22 mouse cellular contexts compared by ENCODE assay signal in the genomic region with DNA sequence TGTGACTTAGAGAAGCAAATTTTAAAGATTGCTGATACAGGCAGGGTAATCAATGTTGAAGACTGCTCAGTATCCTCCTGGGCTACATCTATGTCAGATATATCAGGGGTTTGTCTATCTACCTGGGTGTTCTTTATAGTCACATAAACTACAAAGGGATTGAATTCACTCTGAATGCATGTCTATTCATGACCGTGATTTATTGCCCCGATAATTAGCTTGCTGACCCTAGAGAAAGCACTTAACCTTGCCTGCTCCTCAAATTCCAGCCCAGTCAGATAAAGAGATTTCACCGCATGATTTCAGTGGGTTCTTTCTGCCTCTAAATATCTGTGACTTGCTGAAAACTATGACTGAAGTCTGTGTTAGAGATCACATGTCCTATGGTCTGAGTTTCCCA. TPM values are rescaled to one million over a fixed set of nuclear protein-coding genes. Genes with fewer than 3 reads are reported as not detected.
DNase-seq lines count a peak whose midpoint lies in the region; ATAC-seq lines count a peak whose summit lies in the region.
"Had no signal": no experiment of that assay in that cellular context is flagged by ENCODE, and none has a peak within 500 bp of the region (broad histone marks: within the 10 kb centered on the region; RNA-seq: fewer than 3 reads in every experiment).

No protein-coding gene starts in this region.

- peaks cover 8% of the 10 kb centered on the region; the same call in 1 of the 2 replicates for H3K4me1 ChIP-seq in kidney, embryonic 15.5 days
- H3K4me1 ChIP-seq in neural tube, embryonic 11.5 days (ENCODE audit: control insufficient read depth, insufficient read depth, low read length): no peaks in the 10 kb centered on the region
- H3K4me1 ChIP-seq in neural tube, embryonic 15.5 days: no peaks in the 10 kb centered on the region
- H3K4me1 ChIP-seq: embryonic facial prominence, embryonic 12.5 days; forebrain, embryonic 15.5 days; heart, embryonic 10.5 days had no signal

- no peak for ATAC-seq in kidney, embryonic 15.5 days (replicated peaks; ENCODE audit: low FRiP score)
- ATAC-seq in neural tube, embryonic 11.5 days (ENCODE audit: insufficient read depth, low FRiP score, low TSS enrichment): 0 out of 2 replicates have a peak, but pooled peaks have one; percentile 31
- ATAC-seq in neural tube, embryonic 15.5 days (ENCODE audit: low FRiP score): no peak
- ATAC-seq: forebrain, embryonic 15.5 days; Patski had no signal

- no peaks in the 10 kb centered on the region for H3K9me3 ChIP-seq in kidney, embryonic 15.5 days (replicated peaks)
- no peaks in the 10 kb centered on the region for H3K9me3 ChIP-seq in neural tube, embryonic 11.5 days (ENCODE audit: control insufficient read depth, low read length)
- H3K9me3 ChIP-seq in neural tube, embryonic 15.5 days (replicated peaks): no peaks in the 10 kb centered on the region
- H3K9me3 ChIP-seq: embryonic facial prominence, embryonic 12.5 days; forebrain, embryonic 15.5 days; heart, embryonic 10.5 days had no signal

- 15% methylated on average over 3 of the region's 3 CpGs for WGBS in kidney, embryonic 15.5 days
- 37% methylated on average over 3 of the region's 3 CpGs for WGBS in neural tube, embryonic 11.5 days
- 30% methylated on average over 3 of the region's 3 CpGs for WGBS in neural tube, embryonic 15.5 days

- no peaks in the 10 kb centered on the region for H3K27me3 ChIP-seq in kidney, embryonic 15.5 days
- H3K27me3 ChIP-seq in neural tube, embryonic 11.5 days (ENCODE audit: control insufficient read depth, insufficient read depth, low read length): no peaks in the 10 kb centered on the region
- no peaks in the 10 kb centered on the region for H3K27me3 ChIP-seq in neural tube, embryonic 15.5 days (replicated peaks)
- H3K27me3 ChIP-seq: CH12.LX; embryonic facial prominence, embryonic 12.5 days; forebrain, embryonic 15.5 days had no signal

- 0 out of 2 replicates have a peak overlapping the region, but pooled peaks have one; percentile 29 for H3K27ac ChIP-seq in kidney, embryonic 15.5 days
- H3K27ac ChIP-seq in neural tube, embryonic 11.5 days (ENCODE audit: low read depth, low read length): no peak overlapping the region
- no peak overlapping the region for H3K27ac ChIP-seq in neural tube, embryonic 15.5 days (replicated peaks)
- H3K27ac ChIP-seq: embryonic facial prominence, embryonic 12.5 days; forebrain, embryonic 15.5 days; heart, embryonic 10.5 days; hindbrain, embryonic 14.5 days had no signal

- H3K36me3 ChIP-seq in kidney, embryonic 15.5 days: no peaks in the 10 kb centered on the region
- no peaks in the 10 kb centered on the region for H3K36me3 ChIP-seq in neural tube, embryonic 11.5 days (ENCODE audit: control insufficient read depth, insufficient read depth, low read length)
- no peaks in the 10 kb centered on the region for H3K36me3 ChIP-seq in neural tube, embryonic 15.5 days
- H3K36me3 ChIP-seq: embryonic facial prominence, embryonic 12.5 days; forebrain, embryonic 15.5 days; heart, embryonic 10.5 days had no signal

- no peak for DNase-seq in kidney, postnatal 4 days
- DNase-seq in neural tube, embryonic 11.5 days (ENCODE audit: low spot score): no peak
- peak; percentile 50 for DNase-seq in embryo, embryonic 11 days
- DNase-seq in hindlimb bud, embryonic 11.5 days (ENCODE audit: extremely low spot score, low read depth, low spot score): peak; percentile 56
- no peak for DNase-seq in cerebellum, postnatal 25 days
- no peak for DNase-seq in T-cell, adult 2 months (ENCODE audit: low spot score)
- DNase-seq: adrenal gland, adult 2 months; adrenal gland, postnatal 25 days; cerebellum, adult 2 months; cerebellum, postnatal 10 days; gastrocnemius, postnatal 10 days; heart, adult 18-20 months; heart, postnatal 10 days; heart, postnatal 4 days had no signal

- no peak overlapping the region for H3K9ac ChIP-seq in kidney, embryonic 15.5 days
- no peak overlapping the region for H3K9ac ChIP-seq in neural tube, embryonic 11.5 days (ENCODE audit: low read length)
- H3K9ac ChIP-seq in neural tube, embryonic 15.5 days (replicated peaks): no peak overlapping the region
- H3K9ac ChIP-seq: embryonic facial prominence, embryonic 12.5 days; forebrain, embryonic 15.5 days; hindbrain, embryonic 14.5 days had no signal

- H3K4me2 ChIP-seq in kidney, embryonic 15.5 days: no peak overlapping the region
- H3K4me2 ChIP-seq in neural tube, embryonic 11.5 days (ENCODE audit: low read depth): no peak overlapping the region
- H3K4me2 ChIP-seq in neural tube, embryonic 15.5 days: no peak overlapping the region
- H3K4me2 ChIP-seq: embryonic facial prominence, embryonic 12.5 days; forebrain, embryonic 15.5 days; hindbrain, embryonic 14.5 days had no signal

- no peak overlapping the region for H3K4me3 ChIP-seq in kidney, embryonic 15.5 days (replicated peaks)
- H3K4me3 ChIP-seq in neural tube, embryonic 11.5 days (ENCODE audit: low read depth, low read length): no peak overlapping the region
- H3K4me3 ChIP-seq in neural tube, embryonic 15.5 days (replicated peaks): no peak overlapping the region
- H3K4me3 ChIP-seq: embryonic facial prominence, embryonic 12.5 days; forebrain, embryonic 15.5 days; heart, embryonic 10.5 days had no signal

RNA-seq across cellular contexts. Expression of a gene that starts 35.6 kb away (rescaled TPM):
- polyA plus RNA-seq in kidney, embryonic 15.5 days (2015; fragmentation: Nextera tagmentation; extraction: Ambion mirVana): 21.4 and 26.1 TPM in 2 replicates
- 39.6 and 45.8 TPM in 2 replicates for polyA plus RNA-seq in neural tube, embryonic 11.5 days (2014; fragmentation: Nextera tagmentation; extraction: Ambion mirVana)
- 8.6 and 9.0 TPM in 2 replicates for polyA plus RNA-seq in neural tube, embryonic 15.5 days (2015; fragmentation: Nextera tagmentation; extraction: Ambion mirVana)
- polyA plus RNA-seq: Patski had no signal

Comparison
In these comparisons a context has a peak if more than half of its experiments do, and no peak if none do; other contexts are left out.
1. DNase-seq: peak in embryo, embryonic 11 days (single experiment) and hindlimb bud, embryonic 11.5 days (single experiment); none in kidney, postnatal 4 days (0 of 2), neural tube, embryonic 11.5 days (single experiment), cerebellum, postnatal 25 days (0 of 2) and T-cell, adult 2 months (single experiment).